Mouse (Mus musculus) MEL (cell line): ENCODE data around the gene Ube2d2b.

Source experiments
- CHD1 ChIP-seq: IDR thresholded peaks from 2 replicates; pipeline ENCODE4 v1.6.1; 2012; ENCODE audit warnings: low read depth, mild to moderate bottlenecking, inconsistent platforms, low read length, improper control_type of control experiment
- CTCF ChIP-seq, 3 experiments: IDR thresholded peaks in 2 of 3; conservative IDR thresholded peaks in 1 of 3; 2 replicates each; pipeline ENCODE4 v1.5.1; 2011 to 2012; ENCODE audit warnings: low read length in 3 of 3, low read depth in 2 of 3, mild to moderate bottlenecking in 2 of 3, improper control_type of control experiment in 1 of 3, inconsistent platforms in 1 of 3, mixed read lengths in 1 of 3, moderate library complexity in 1 of 3; ENCODE audit not compliant: control insufficient read depth in 1 of 3, insufficient read depth in 1 of 3, poor library complexity in 1 of 3, severe bottlenecking in 1 of 3
- E2F4 ChIP-seq: IDR thresholded peaks from 2 replicates; pipeline ENCODE4 v1.6.1; 2011; ENCODE audit warnings: low read depth, low read length, improper control_type of control experiment, borderline replicate concordance
- ELF1 ChIP-seq: IDR thresholded peaks from 2 replicates; pipeline ENCODE4 v1.6.1; 2014; ENCODE audit warnings: low read depth, mild to moderate bottlenecking, inconsistent platforms, low read length, improper control_type of control experiment, moderate library complexity
- EP300 ChIP-seq, 2 experiments: IDR thresholded peaks; 2 replicates each; pipeline ENCODE4 v1.6.1; 2011; ENCODE audit warnings: improper control_type of control experiment in 2 of 2, low read length in 2 of 2, low read depth in 1 of 2, mild to moderate bottlenecking in 1 of 2
- GABPA ChIP-seq: IDR thresholded peaks from 2 replicates; pipeline ENCODE4 v1.6.1; 2012; ENCODE audit warnings: low read depth, mild to moderate bottlenecking, inconsistent platforms, low read length, improper control_type of control experiment, moderate library complexity
- KAT2A ChIP-seq: conservative IDR thresholded peaks from 2 replicates; pipeline ENCODE4 v1.6.1; 2012; ENCODE audit warnings: low read depth, low read length, improper control_type of control experiment, inconsistent platforms
- MEF2A ChIP-seq: IDR thresholded peaks from 2 replicates; pipeline ENCODE4 v1.6.1; 2014; ENCODE audit warnings: low read depth, mild to moderate bottlenecking, inconsistent platforms, low read length, improper control_type of control experiment; ENCODE audit not compliant: poor library complexity, insufficient replicate concordance, severe bottlenecking; ENCODE audit errors: extremely low read depth
- POLR2A ChIP-seq, 2 experiments: IDR thresholded peaks; 2 replicates each; pipeline ENCODE4 v1.6.1; 2011 to 2012; ENCODE audit warnings: low read length in 2 of 2, mild to moderate bottlenecking in 2 of 2, control low read depth in 1 of 2, improper control_type of control experiment in 1 of 2, low read depth in 1 of 2, moderate library complexity in 1 of 2; ENCODE audit not compliant: control insufficient read depth in 1 of 2, insufficient read depth in 1 of 2, poor library complexity in 1 of 2
- POLR2AphosphoS2 ChIP-seq: IDR thresholded peaks from 2 replicates; pipeline ENCODE4 v1.6.1; 2011; ENCODE audit warnings: low read length, improper control_type of control experiment
- RCOR1 ChIP-seq: IDR thresholded peaks from 2 replicates; pipeline ENCODE4 v1.6.1; 2012; ENCODE audit warnings: low read depth, mild to moderate bottlenecking, inconsistent platforms, low read length, improper control_type of control experiment
- TAL1 ChIP-seq: IDR thresholded peaks from 2 replicates; pipeline ENCODE4 v1.6.1; 2012; ENCODE audit warnings: mild to moderate bottlenecking, inconsistent platforms, low read length, moderate library complexity, mixed read lengths
- USF2 ChIP-seq, 2 experiments: IDR thresholded peaks; 2 replicates each; pipeline ENCODE4 v1.6.1; 2011 to 2012; ENCODE audit warnings: improper control_type of control experiment in 2 of 2, low read length in 2 of 2, borderline replicate concordance in 1 of 2, inconsistent platforms in 1 of 2, low read depth in 1 of 2, mild to moderate bottlenecking in 1 of 2; ENCODE audit not compliant: insufficient read depth in 1 of 2
- ZMIZ1 ChIP-seq: IDR thresholded peaks from 2 replicates; pipeline ENCODE4 v1.6.1; 2012; ENCODE audit warnings: low read depth, mild to moderate bottlenecking, inconsistent platforms, low read length, improper control_type of control experiment, moderate library complexity

DNA sequence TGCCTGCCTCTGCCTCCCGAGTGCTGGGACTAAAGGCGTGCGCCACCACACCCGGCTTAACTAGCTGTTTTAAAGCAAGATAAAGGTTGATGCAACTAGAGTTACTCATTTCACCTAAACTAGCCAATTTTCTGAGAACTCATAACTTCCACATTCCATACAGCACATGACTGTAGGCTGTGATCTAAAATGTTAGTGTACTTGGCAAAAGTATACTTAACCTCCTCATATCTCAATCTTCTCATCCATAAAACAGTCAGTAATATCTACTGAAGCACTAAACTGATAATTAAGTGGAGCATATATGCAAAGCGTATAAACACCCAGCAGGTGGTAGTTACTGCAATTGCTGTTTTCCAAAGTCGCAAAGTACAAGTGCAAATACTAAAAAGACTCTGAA, 43.4 kb downstream of the Ube2d2b start:
- TF ChIP-seq GABPA: no peak
- TF ChIP-seq TAL1: no peak
- TF ChIP-seq CTCF (IDR thresholded peaks at IDR 0.05 in 2 of 3, conservative IDR thresholded peaks at IDR 0.05 in 1 of 3; ENCODE audit: control insufficient read depth in 1 of 3, insufficient read depth in 1 of 3, low read depth in 2 of 3, low read length in 3 of 3, poor library complexity in 1 of 3, severe bottlenecking in 1 of 3): no peak
- TF ChIP-seq EP300 (IDR thresholded peaks at IDR 0.05; ENCODE audit: low read depth in 1 of 2, low read length in 2 of 2): peak; percentile 32 to 64; a peak in 1 of 4 replicates
- no peak for TF ChIP-seq USF2 (IDR thresholded peaks at IDR 0.05; ENCODE audit: borderline replicate concordance in 1 of 2, insufficient read depth in 1 of 2, low read depth in 1 of 2, low read length in 2 of 2)
- no peak for TF ChIP-seq RCOR1
- TF ChIP-seq CHD1: no peak
- no peak for TF ChIP-seq POLR2A (IDR thresholded peaks at IDR 0.05; ENCODE audit: control insufficient read depth in 1 of 2, insufficient read depth in 1 of 2, low read depth in 1 of 2, low read length in 2 of 2, poor library complexity in 1 of 2)
- no peak for TF ChIP-seq POLR2AphosphoS2
- no peak for TF ChIP-seq KAT2A
- no peak for TF ChIP-seq MEF2A
- TF ChIP-seq ZMIZ1: no peak
- no peak for TF ChIP-seq ELF1
- no peak for TF ChIP-seq E2F4
